Mouse (Mus musculus) brain, embryonic 18.5 days (tissue): Measurements from ENCODE around the gene Mydgf.

Experiments
- DNase-seq: peaks from one replicate; pipeline ENCODE4 v3.0.0-alpha.2; 2012; ENCODE audit warnings: low read depth, low spot score

Mydgf gene

DNA sequence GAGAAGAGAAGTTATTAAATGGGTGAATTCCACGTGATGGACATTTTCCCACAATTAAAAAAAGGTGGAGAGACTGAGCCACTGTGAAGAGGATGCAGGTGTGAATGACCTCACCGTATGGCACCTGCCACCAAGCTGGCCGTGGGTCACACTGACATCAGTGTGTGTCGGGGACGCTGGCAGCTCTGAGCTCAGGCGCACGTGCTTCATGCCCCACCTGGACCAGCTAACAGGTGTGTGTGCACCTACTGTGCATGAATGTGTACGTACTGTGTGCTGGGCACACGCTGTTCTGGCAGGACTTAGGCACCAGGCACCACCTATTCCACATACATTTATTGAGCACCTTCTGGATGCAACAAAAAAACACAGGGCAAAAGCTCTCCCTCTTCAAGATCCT is 39.2 kb downstream of the Mydgf start:
- DNase-seq, result no peak

DNA sequence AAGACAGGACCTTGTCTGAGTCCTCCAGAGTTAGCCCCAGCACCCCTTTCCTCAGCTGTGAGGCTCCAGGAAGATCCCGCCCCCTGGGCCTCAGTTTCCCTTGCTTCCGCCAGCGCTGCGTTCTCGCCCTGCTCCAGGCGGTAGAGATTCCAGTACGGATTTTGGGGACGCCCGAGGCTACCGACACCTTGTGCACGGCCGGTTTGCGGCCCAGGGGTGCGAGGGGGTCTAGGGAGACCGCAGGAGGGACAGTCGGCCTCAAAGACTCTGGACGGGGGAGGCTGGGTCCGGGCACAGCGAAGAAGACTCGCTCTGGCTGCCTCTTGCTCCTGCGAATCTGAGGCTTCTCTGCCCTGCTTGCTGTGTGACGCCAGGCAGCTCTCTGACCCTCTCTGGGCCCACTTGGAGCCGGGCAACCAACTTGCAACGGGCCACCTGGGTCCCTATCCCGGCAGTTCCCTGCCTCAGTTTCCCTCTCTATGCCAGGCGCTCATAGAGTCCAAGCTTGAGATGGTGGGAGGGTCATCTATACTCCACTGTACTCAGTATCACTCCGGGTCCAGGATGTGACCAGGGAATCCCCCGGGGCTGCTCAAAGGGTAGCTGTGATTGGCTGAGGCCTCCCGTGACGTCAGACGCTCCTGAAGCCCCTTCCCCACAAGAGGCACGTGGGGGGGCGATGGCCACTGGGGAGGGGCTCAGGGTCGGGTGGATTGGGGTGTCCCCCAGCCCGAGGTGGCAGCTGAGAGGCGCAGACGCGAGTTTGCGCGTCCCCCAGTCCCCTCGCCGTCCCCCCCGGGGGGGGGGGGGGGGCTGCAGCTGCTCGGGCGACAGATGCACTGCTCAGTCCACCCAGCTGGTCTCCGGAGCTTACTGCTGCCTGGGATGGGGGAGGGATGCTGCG is 41.8 kb downstream of the Mydgf start:
- no peak for DNase-seq

DNA sequence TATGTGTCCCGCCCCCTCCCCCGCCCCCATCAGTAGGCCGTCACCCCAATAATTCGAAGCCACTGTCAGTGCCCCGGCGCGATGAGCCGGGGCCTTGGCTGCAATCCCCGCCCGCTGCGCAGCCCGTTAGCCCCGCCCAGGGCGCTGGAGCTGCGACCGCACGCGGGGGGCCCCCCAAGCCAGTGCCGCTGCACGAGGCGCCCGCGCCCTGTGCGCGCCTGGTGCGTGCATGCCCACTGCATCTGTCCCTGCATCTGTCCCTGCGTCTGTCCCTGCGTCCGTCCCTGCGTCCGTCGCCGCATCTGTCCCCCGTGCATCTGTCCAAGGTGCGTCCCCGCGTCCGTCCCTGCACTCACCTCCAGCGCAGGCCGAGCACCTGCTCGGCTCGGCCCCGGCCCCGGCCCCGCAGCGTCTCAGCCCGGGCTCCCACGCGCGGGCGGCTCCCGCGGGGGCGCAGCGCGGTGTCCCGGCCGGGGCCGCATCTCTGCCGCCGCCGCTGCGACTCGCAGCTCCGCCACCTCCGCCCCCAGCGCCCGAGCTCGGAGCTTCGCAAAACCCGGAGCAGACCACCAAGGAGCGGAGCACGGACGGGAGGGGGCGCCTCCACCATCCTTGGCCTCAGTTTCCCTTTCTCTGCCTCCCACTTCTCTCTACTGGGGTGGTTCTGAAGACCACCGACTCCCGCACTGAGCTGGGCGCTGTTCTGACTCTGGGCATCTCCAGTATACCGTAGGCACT is 43.7 kb downstream of the Mydgf start, which contains the start of gene Sema6b:
Sema6b (minus strand) TSS at position 486 of the 738 bp plus-strand sequence.
- no peak for DNase-seq

DNA sequence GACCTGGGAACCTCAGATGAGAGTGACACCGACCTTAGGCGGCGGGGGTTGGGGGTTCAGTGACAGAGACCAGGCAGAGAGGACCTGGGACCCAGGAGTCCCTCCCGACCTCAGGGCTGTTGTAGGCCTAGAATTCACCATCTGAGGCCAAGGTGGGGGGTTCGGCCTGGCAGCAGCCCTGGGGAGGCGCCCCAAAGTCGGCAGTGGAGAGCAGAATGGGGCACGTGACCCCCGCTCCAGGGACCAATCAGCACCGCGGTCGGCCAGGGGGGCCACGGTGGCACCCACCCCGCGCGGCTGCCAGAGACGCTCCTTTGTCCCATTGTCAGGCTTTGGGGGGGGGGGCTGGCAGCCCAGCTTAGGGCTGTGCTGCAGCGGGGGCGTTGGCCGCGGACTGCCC is 44.4 kb downstream of the Mydgf start:
- DNase-seq, result no peak

DNA sequence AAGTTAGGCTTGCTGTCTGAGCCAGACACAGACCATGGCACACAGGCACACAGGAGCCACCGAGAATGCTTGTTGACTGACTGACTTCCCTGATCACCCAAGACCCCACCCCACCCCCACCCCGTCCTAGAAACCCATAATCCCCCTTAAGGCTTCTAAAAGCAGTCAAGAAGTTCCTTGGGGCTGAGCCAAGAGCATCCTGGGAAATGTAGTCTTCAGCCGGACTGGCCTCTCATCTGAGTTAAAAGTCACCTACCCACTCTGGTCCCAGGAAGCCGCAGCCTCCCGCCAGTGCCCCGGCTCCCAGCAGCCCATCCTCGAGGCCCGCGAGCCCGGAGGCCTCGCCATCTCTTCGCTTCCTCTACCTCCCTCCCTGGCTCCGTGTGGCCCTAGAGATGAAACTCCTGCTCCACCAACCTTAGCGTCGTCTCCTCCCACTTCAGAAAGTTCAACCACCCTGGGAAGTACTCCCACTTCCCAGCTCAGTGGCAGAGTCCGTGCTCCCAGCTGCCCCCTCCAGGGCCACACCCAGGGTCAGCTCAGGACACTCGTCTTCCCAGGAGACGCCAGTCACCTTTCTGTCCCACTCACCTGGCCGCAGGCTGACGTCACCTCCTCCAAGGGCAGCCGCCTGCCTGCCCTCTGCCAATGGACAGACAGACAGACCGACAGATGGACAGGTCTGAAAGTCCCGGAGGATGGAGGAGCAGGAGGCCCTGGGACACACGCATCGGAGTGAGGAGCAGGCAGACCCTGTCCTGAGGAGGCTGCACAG is 45.7 kb downstream of the Mydgf start:
- no peak for DNase-seq

DNA sequence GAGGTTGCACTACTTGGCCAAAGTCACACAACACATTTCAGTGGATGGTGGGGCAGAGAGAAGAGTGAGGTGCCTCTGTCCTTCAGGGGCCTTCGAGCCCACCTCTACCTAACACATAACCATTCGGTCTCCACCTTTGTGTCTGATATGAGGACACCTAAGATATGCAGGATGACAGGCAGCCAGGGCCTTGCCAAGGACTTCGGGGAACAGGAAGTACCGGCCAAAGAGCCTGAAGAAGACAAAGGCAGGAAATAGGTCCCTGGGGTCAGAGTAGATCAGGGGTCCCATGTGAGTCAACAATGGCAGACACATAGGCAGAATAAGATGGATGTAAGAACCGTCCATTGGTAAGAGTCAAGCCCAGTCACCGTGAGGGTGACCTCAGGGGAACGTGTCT is 47.2 kb downstream of the Mydgf start:
- DNase-seq, result no peak

DNA sequence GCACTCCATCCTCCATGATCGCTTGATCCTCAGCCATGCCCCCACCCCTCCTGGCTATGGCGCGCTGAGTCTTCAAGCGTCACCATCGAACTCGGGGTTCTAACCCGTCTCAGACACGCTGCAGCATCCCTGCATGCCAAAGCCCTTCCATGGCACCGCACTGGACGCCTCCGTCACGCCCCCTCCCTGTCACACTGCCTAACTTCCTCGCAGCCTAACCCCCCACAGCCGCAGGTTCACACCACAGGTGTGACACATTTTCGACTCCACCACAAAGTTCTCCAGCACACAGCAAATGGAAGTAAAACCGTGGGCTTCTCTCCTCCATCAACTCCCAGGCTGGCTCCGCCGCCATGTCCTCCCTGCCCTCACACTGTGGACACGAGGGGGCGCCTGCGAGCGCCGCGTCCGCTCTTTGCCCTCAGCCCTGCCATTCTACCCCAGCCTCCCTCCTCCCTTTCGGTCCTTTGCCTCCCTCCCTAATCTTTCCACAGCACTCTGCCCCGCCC is 49.2 kb downstream of the Mydgf start:
- no peak for DNase-seq

DNA sequence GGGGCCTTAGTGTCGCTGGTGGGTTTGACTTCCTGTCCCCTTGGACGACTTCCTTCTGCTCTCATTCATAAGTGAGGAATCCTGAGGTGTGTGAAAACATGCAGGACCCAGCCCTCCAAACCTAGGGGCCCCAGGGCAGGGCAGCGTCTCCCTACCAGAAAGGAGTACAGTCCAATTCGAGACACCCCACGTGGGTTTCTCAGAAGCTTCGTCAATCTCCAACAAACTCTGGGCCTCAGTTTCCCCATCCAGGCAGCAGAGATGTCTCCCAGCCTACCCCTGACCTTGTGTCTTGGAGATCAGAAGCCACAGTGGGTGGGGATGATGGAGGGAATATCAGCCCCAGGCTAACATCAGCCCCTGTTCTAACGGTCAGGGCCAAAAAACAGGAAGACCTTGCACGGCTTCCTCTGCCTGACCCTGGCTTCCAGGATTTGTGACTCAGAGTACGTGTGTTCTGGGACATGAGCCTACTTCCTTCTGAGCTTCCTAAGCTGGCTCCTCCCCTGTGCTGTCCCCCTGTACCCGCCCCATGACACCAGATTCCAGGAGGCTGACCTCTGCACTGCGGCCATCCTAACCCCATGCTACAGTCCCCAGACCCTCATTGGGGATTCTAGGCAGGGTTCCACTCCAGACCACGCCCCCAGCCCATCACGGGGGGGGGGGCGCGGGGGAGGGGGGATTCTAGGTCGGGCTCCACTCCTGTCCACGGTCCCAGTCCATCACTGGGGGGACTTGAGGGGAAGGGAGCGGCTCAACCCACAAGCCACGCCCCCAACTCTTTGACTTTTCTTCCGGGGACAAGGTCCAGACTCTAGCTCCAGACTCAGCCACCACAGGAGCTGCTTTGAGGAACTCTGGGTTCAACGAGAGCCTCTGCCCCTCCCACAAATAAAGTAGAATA is 50.0 kb downstream of the Mydgf start:
- DNase-seq, result no peak

DNA sequence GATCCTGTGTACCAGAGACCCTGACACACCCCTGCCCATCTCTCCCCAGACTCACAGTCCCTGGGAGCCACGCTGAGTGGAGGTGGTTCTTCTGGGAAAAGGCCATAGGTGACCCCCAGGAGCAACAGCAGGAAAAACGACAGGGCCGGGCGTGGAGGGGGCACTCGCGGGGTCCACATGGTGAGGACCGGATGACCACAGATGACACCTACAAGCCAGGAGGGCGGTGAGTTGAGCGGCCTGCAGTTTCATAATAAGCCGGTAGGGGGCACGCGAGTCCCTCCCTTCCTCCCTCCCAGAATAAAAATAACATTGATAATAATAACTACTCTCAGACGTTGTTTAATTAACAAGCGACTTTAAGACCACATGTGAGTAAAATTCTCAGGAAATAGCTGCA is 51.1 kb downstream of the Mydgf start:
- no peak for DNase-seq

DNA sequence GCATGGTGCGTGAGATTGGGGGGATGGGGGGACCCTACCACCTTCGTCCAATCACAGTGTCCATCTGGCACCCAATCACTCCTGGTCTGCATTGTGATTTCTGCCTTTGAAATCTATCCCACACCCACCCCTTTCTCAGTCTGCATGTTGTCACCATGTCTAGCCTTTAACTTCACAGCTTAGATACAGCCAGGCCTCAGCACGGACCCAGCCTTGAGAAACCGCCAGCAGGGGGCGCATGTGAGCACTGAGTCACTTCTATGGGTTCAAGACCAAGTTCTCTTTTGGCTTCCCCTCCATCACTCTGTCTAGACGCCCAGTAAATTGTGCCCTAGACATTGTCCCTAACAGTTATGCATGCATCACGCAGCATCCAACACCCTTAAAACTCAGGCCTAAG is 51.9 kb downstream of the Mydgf start:
- no peak for DNase-seq

DNA sequence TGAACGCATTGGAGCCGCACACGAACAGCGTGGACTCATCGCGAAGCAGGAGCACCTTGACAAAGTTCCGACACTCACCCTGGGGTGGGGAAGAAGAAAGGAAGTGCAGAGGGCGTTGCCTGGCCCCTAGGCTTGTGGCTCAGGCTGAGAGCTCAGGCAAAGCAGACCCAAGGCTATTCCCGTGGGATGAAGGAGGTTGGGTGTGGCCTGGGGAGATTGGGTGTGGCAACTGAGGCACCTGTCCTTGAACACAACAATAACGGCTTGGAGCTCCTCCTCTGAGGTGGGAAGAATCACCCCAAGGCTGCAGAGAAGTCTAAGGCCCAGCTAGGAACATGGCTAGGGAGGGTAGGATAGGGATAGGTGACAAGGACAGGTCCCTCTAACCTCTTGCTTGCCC is 52.6 kb downstream of the Mydgf start:
- DNase-seq, result no peak

DNA sequence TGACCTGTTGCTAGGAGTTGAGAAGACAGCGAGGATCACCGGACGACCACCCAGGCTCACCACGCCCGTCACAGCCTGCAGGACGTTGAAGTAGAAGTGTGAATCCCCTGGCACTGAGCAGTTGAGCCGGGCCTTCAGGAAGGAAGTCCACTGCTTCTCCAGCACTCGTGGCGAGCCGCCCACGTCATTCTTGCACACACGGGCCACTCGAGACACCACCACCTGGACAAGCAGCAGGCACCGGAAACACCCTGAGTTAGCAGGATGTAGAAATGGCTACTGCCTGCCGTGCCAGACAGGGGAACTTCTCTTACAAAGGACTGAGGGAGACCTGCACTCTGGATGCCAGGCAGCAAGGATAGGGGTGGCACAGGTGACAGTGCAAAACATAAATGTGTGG is 55.5 kb downstream of the Mydgf start:
- no peak for DNase-seq

DNA sequence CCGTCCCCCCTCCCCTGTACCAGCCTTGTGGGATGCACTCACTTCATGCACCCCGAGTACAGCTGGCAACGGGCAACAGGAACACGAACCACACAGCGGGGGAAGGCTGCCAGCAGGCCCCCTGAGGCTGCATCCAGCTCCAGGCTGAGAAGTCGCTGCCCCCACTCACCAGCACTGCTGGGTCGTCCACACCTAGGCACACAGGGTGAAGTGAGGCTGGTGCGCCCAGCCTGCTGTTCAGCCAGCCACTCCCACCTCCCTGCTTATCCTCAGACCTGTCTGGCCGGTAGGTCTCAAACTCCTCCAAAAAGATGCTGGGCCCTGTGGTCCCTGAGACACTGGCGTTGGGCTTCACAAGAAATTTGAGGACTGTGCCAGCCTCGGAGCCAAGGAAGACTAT is 57.5 kb downstream of the Mydgf start:
- DNase-seq, result no peak
